Mouse (Mus musculus) brain, embryonic 14.5 days (tissue): ENCODE results near the gene Furin. TPM values are rescaled to one million over a fixed set of nuclear protein-coding genes. Genes with fewer than 3 reads are reported as not detected.

ENCODE experiments used
- DNase-seq: peaks from one replicate; pipeline ENCODE4 v3.0.0-alpha.2; 2011; ENCODE audit warnings: low read depth
- CTCF ChIP-seq: fragments of 200-500 bp; IDR thresholded peaks from 2 replicates; pipeline ENCODE4 v1.5.1; 2012; ENCODE audit warnings: inconsistent platforms, mild to moderate bottlenecking, moderate library complexity, borderline replicate concordance; ENCODE audit not compliant: insufficient read depth, insufficient read length; ENCODE audit errors: extremely low read depth
- POLR2A ChIP-seq: fragments of 200-500 bp; IDR thresholded peaks from 2 replicates; pipeline ENCODE4 v1.6.1; 2012; ENCODE audit warnings: mild to moderate bottlenecking, inconsistent platforms, borderline replicate concordance; ENCODE audit not compliant: poor library complexity, insufficient read depth, insufficient read length, severe bottlenecking; ENCODE audit errors: extremely low read depth
- polyA plus RNA-seq: library from polyadenylated mRNA; depleted of rRNA; stranded (reverse); fragments of >200 nt; gene quantifications from 2 replicates; pipeline ENCODE4 v1.2.3, GENCODE M21; 2012; rRNA removed

Furin gene
- polyA plus RNA-seq: 13.3 and 22.8 TPM in 2 replicates

- TF ChIP-seq POLR2A (no peak), CTCF (no peak)
- no peak for DNase-seq
Observed at GRCm38 (mm10) chr7:80405188-80405695, at the start of gene Furin. Furin (minus strand) TSS chr7:80405436.

GRCm38 (mm10) chr7:80454786-80455185 lies 49.5 kb upstream of the Furin start:
- DNase-seq: no peak
- TF ChIP-seq POLR2A: no peak
- TF ChIP-seq CTCF: no peak

GRCm38 (mm10) chr7:80453997-80454396 lies 48.8 kb upstream of the Furin start:
- no peak for DNase-seq
- TF ChIP-seq POLR2A (no peak), CTCF (no peak)

- TF ChIP-seq CTCF (no peak), POLR2A (no peak)
Observed at GRCm38 (mm10) chr7:80453121-80453520, 47.9 kb upstream of the Furin start.

GRCm38 (mm10) chr7:80452241-80452640 lies 47.0 kb upstream of the Furin start:
- TF ChIP-seq POLR2A: no peak
- TF ChIP-seq CTCF: no peak
- no peak for DNase-seq

More at GRCm38 (mm10) chr7:80453121-80453520, 47.9 kb upstream of the Furin start:
- DNase-seq: no peak

- TF ChIP-seq CTCF (no peak), POLR2A (no peak)
- no peak for DNase-seq
Observed at GRCm38 (mm10) chr7:80451550-80452232, 46.5 kb upstream of the Furin start.

- no peak for DNase-seq
- TF ChIP-seq CTCF (no peak), POLR2A (no peak)
Observed at GRCm38 (mm10) chr7:80450354-80450753, 45.1 kb upstream of the Furin start.

- peak; percentile 27 for DNase-seq
- TF ChIP-seq POLR2A (no peak), CTCF (no peak)
Observed at GRCm38 (mm10) chr7:80449620-80450091, 44.4 kb upstream of the Furin start.

- no peak for DNase-seq
Observed at GRCm38 (mm10) chr7:80447336-80447735, 42.1 kb upstream of the Furin start.

GRCm38 (mm10) chr7:80446221-80446878 lies 41.1 kb upstream of the Furin start:
- TF ChIP-seq POLR2A (no peak), CTCF (no peak)
- DNase-seq: no peak

More at GRCm38 (mm10) chr7:80447336-80447735, 42.1 kb upstream of the Furin start:
- no peak for TF ChIP-seq POLR2A
- TF ChIP-seq CTCF: no peak

- no peak for DNase-seq
- TF ChIP-seq CTCF (no peak), POLR2A (no peak)
Observed at GRCm38 (mm10) chr7:80445492-80445891, 40.3 kb upstream of the Furin start.
